Mouse (Mus musculus) forebrain, embryonic 11.5 days (tissue): ENCODE data around the gene Rab1a. TPM values are rescaled to one million over a fixed set of nuclear protein-coding genes. Genes with fewer than 3 reads are reported as not detected.

Experiments used
- ATAC-seq: fragments of 200-750 bp; cut with Nextera tagmentation; replicated peaks from 2 replicates; pipeline ENCODE4 v1.8.0; 2017; ENCODE audit warnings: moderate TSS enrichment; ENCODE audit not compliant: low FRiP score
- DNase-seq: peaks from one replicate; pipeline ENCODE4 v3.0.0-alpha.2; 2017; ENCODE audit warnings: low spot score
- H3K27ac ChIP-seq: fragments of 300-500 bp; sonication (generic); 2 replicates; pipeline ENCODE4 v1.5.1; 2014; ENCODE audit warnings: low read depth, low read length
- H3K27me3 ChIP-seq: fragments of 300-500 bp; sonication (generic); 2 replicates; pipeline ENCODE4 v1.6.1; 2014; ENCODE audit warnings: mild to moderate bottlenecking, low read length, mixed read lengths; ENCODE audit not compliant: control insufficient read depth, insufficient read depth
- H3K36me3 ChIP-seq: fragments of 300-500 bp; sonication (generic); 2 replicates; pipeline ENCODE4 v1.6.1; 2014; ENCODE audit warnings: mild to moderate bottlenecking, low read length, moderate library complexity, mixed read lengths; ENCODE audit not compliant: control insufficient read depth, insufficient read depth
- H3K4me1 ChIP-seq: fragments of 300-500 bp; sonication (generic); replicated peaks from 2 replicates; pipeline ENCODE4 v1.6.1; 2014; ENCODE audit warnings: low read length, mixed read lengths; ENCODE audit not compliant: control insufficient read depth, insufficient read depth
- H3K4me2 ChIP-seq: fragments of 300-500 bp; sonication (generic); 2 replicates; pipeline ENCODE4 v1.6.1; 2014; ENCODE audit warnings: low read depth, mild to moderate bottlenecking, low read length, moderate library complexity, mixed read lengths; ENCODE audit not compliant: severe bottlenecking
- H3K4me3 ChIP-seq: fragments of 300-500 bp; sonication (generic); 2 replicates; pipeline ENCODE4 v1.5.1; 2014; ENCODE audit warnings: low read depth, low read length
- H3K9ac ChIP-seq: fragments of 300-500 bp; sonication (generic); 2 replicates; pipeline ENCODE4 v1.6.1; 2014; ENCODE audit warnings: low read length
- H3K9me3 ChIP-seq: fragments of 300-500 bp; sonication (generic); 2 replicates; pipeline ENCODE4 v1.6.1; 2016; ENCODE audit warnings: low read length, mixed read lengths; ENCODE audit not compliant: control insufficient read depth
- WGBS: fragments of 180-500 bp; shearing (Covaris S2); extraction: QIAGEN DNeasy Blood & Tissue Kit; methylation state at CpG from one replicate; pipeline ENCODE4 v1.1.7; 2014; 5-methylcytosine and 5-hydroxymethylcytosine counted together
- polyA plus RNA-seq: library from polyadenylated mRNA; unstranded; fragments of >200 nt; fragmentation: Nextera tagmentation; extraction: Ambion mirVana; gene quantifications from 2 replicates; pipeline ENCODE4 v1.2.1, GENCODE M21; 2014

Gene Rab1a
- polyA plus RNA-seq, 1 experiment from 2014 or later: 242 TPM

DNA sequence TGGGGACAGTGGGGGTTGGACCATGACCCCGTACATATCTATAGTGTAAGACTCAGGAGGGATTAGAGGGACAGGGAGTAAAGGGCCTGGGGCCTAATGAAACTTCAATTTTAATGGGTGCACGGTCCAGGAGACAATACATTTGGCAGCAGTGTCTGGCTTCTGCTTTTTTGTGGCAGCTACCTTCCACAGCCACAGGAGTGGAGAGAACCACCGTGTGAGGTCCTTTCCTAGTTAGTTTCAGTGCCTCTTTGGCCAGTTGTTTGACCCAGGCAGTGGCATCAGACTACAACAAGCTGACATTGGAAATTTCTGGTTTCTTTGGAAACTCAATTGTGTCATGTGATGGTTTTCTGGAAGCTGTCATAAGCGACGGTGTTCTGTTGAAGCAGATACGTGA is 68.7 kb downstream of the Rab1a start:
- H3K9ac ChIP-seq: no peak overlapping the region
- no peak for DNase-seq
- no peak overlapping the region for H3K4me2 ChIP-seq
- no peaks in the 10 kb centered on the region for H3K27me3 ChIP-seq
- ATAC-seq: no peak
- WGBS: 84% methylated on average over 6 of the region's 6 CpGs
- H3K9me3 ChIP-seq: no peaks in the 10 kb centered on the region
- no peaks in the 10 kb centered on the region for H3K36me3 ChIP-seq
- H3K4me3 ChIP-seq: no peak overlapping the region
- no peaks in the 10 kb centered on the region for H3K4me1 ChIP-seq
- H3K27ac ChIP-seq: no peak overlapping the region

GRCm38 (mm10) chr11:20275974-20276373 is 74.7 kb downstream of the Rab1a start:
- WGBS: 73% methylated on average over 2 of the region's 2 CpGs
- DNase-seq (no peak), ATAC-seq (no peak)
- Histone ChIP-seq H3K36me3 (no peaks in the 10 kb centered on the region), H3K27ac (no peak overlapping the region), H3K4me1 (no peaks in the 10 kb centered on the region), H3K9me3 (no peaks in the 10 kb centered on the region), H3K27me3 (no peaks in the 10 kb centered on the region), H3K4me2 (no peak overlapping the region), H3K9ac (no peak overlapping the region), H3K4me3 (no peak overlapping the region)

Other genes with a start within 250 kb of the Rab1a start
- gene Actr2, start 88.5 kb upstream of the Rab1a start, polyA plus RNA-seq: 67.5 and 72.6 TPM in 2 replicates
- 41.0 and 41.1 TPM in 2 replicates for gene Cep68, start 48.0 kb downstream of the Rab1a start, polyA plus RNA-seq
- 27.3 and 28.3 TPM in 2 replicates for gene Slc1a4, start 131.3 kb downstream of the Rab1a start, polyA plus RNA-seq